Mouse (Mus musculus) forebrain, embryonic 11.5 days (tissue): ENCODE results near the gene Coq10a. TPM values are rescaled to one million over a fixed set of nuclear protein-coding genes. Genes with fewer than 3 reads are reported as not detected.
A peak's percentile ranks its signal among the peaks of the same experiment; 100 is the strongest.
"Not testable (repeated sequence)": the region's sequence is repeated elsewhere in the genome, so short reads cannot be mapped to it uniquely, and the experiment has no call there.

Experiments
- ATAC-seq: fragments of 200-750 bp; cut with Nextera tagmentation; replicated peaks from 2 replicates; pipeline ENCODE4 v1.8.0; 2017; ENCODE audit warnings: moderate TSS enrichment; ENCODE audit not compliant: low FRiP score
- DNase-seq: peaks from one replicate; pipeline ENCODE4 v3.0.0-alpha.2; 2017; ENCODE audit warnings: low spot score
- H3K27ac ChIP-seq: fragments of 300-500 bp; sonication (generic); 2 replicates; pipeline ENCODE4 v1.5.1; 2014; ENCODE audit warnings: low read depth, low read length
- H3K27me3 ChIP-seq: fragments of 300-500 bp; sonication (generic); 2 replicates; pipeline ENCODE4 v1.6.1; 2014; ENCODE audit warnings: mild to moderate bottlenecking, low read length, mixed read lengths; ENCODE audit not compliant: control insufficient read depth, insufficient read depth
- H3K36me3 ChIP-seq: fragments of 300-500 bp; sonication (generic); 2 replicates; pipeline ENCODE4 v1.6.1; 2014; ENCODE audit warnings: mild to moderate bottlenecking, low read length, moderate library complexity, mixed read lengths; ENCODE audit not compliant: control insufficient read depth, insufficient read depth
- H3K4me1 ChIP-seq: fragments of 300-500 bp; sonication (generic); replicated peaks from 2 replicates; pipeline ENCODE4 v1.6.1; 2014; ENCODE audit warnings: low read length, mixed read lengths; ENCODE audit not compliant: control insufficient read depth, insufficient read depth
- H3K4me2 ChIP-seq: fragments of 300-500 bp; sonication (generic); 2 replicates; pipeline ENCODE4 v1.6.1; 2014; ENCODE audit warnings: low read depth, mild to moderate bottlenecking, low read length, moderate library complexity, mixed read lengths; ENCODE audit not compliant: severe bottlenecking
- H3K4me3 ChIP-seq: fragments of 300-500 bp; sonication (generic); 2 replicates; pipeline ENCODE4 v1.5.1; 2014; ENCODE audit warnings: low read depth, low read length
- H3K9ac ChIP-seq: fragments of 300-500 bp; sonication (generic); 2 replicates; pipeline ENCODE4 v1.6.1; 2014; ENCODE audit warnings: low read length
- H3K9me3 ChIP-seq: fragments of 300-500 bp; sonication (generic); 2 replicates; pipeline ENCODE4 v1.6.1; 2016; ENCODE audit warnings: low read length, mixed read lengths; ENCODE audit not compliant: control insufficient read depth
- WGBS: fragments of 180-500 bp; shearing (Covaris S2); extraction: QIAGEN DNeasy Blood & Tissue Kit; methylation state at CpG from one replicate; pipeline ENCODE4 v1.1.7; 2014; 5-methylcytosine and 5-hydroxymethylcytosine counted together
- polyA plus RNA-seq: library from polyadenylated mRNA; unstranded; fragments of >200 nt; fragmentation: Nextera tagmentation; extraction: Ambion mirVana; gene quantifications from 2 replicates; pipeline ENCODE4 v1.2.1, GENCODE M21; 2014

Coq10a gene
- polyA plus RNA-seq, 1 experiment from 2014 or later = 21.0 TPM

DNA sequence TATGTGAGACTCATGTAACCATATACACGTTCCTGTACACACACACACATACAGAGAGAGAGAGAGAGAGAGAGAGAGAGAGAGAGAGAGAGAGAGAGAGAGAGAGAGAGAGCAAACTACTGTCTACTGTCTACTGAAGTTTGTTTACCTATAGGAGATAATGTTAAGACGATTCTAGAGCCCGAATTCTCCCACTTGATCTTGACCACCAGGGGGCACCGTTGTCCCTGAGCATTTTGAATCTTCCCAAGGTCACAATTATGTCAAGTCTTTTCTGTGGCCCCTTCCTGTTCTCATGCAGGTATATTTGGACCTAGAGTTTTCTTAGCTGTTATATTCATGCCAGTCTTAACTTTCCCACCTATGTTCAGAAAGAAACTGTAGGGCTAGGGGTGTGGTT, 33.2 kb downstream of the Coq10a start:
- no peak overlapping the region for H3K4me3 ChIP-seq
- no peaks in the 10 kb centered on the region for H3K9me3 ChIP-seq
- ATAC-seq (no peak), DNase-seq (peak; percentile 83)
- WGBS = 1% methylated on average over 4 of the region's 4 CpGs
- H3K27me3 ChIP-seq = no peaks in the 10 kb centered on the region
- no peak overlapping the region for H3K4me2 ChIP-seq
- H3K27ac ChIP-seq = no peak overlapping the region
- H3K9ac ChIP-seq = no peak overlapping the region
- H3K36me3 ChIP-seq = no peaks in the 10 kb centered on the region
- H3K4me1 ChIP-seq = 0 out of 2 replicates have a peak, but pooled peaks cover 2% of the 10 kb centered on the region

DNA sequence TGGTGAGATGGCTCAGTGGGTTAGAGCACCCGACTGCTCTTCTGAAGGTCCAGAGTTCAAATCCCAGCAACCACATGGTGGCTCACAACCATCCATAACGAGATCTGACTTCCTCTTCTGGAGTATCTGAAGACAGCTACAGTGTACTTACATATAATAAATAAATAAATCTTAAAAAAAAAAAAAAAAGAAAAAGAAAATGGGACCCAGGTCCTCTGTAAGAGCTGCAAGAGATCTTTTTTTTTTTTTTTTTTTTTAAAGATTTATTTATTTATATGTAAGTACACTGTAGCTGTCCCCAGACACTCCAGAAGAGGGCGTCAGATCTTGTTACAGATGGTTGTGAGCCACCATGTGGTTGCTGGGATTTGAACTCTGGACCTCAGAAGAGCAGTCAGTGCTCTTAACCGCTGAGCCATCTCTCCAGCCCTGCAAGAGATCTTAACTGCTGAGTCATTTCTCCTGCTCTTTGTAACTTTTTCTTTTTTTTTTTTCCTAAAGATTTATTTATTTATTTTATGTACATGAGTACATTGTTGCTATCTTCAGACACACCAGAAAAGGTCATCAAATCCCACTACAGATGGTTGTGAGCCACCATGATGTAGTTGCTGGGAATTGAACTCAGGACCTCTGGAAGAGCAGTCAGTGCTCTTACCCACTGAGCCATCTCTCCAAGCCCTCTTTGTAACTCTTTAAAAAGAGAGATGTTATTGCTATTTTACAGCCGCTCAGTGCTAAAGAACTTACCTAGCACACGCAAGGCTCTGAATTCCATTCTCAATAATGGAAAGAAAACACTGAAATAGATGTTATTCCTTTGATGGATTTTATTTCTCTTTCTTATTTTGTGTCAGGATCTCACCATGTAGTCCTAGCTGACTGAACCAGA, 36.2 kb downstream of the Coq10a start:
- not testable (repeated sequence) for ATAC-seq, H3K9me3 ChIP-seq, H3K4me1 ChIP-seq, H3K27me3 ChIP-seq, H3K36me3 ChIP-seq, DNase-seq, H3K4me3 ChIP-seq, H3K27ac ChIP-seq, H3K4me2 ChIP-seq, H3K9ac ChIP-seq
- 81% methylated on average over 5 of the region's 6 CpGs for WGBS

DNA sequence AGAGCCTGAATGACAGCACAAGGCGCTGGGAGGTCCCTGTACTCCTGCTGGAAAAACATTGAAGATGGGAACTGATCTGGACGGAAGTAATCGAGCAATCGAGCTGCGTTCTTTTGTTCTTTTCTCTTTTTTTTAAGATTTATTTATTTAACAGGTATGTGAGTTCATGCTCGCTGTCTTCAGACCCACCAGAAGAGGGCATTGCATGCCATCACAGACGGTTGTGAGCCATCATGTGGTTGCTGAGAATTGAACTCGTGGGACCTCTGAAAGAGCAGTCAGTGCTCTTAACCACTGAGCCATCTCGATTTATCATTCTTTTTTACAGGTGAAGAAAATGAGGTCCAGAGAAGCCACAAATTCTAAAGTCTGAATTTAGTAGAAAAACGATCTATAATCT, 41.2 kb downstream of the Coq10a start:
- no peak overlapping the region for H3K4me2 ChIP-seq
- DNase-seq = no peak
- no peak overlapping the region for H3K9ac ChIP-seq
- H3K27me3 ChIP-seq = no peaks in the 10 kb centered on the region
- peaks cover 10% of the 10 kb centered on the region; the same call in 1 of the 2 replicates for H3K36me3 ChIP-seq
- peaks cover 5% of the 10 kb centered on the region for H3K4me1 ChIP-seq
- H3K27ac ChIP-seq = no peak overlapping the region
- H3K9me3 ChIP-seq = no peaks in the 10 kb centered on the region
- H3K4me3 ChIP-seq = no peak overlapping the region
- ATAC-seq = no peak
- WGBS = 91% methylated on average over 10 of the region's 10 CpGs

DNA sequence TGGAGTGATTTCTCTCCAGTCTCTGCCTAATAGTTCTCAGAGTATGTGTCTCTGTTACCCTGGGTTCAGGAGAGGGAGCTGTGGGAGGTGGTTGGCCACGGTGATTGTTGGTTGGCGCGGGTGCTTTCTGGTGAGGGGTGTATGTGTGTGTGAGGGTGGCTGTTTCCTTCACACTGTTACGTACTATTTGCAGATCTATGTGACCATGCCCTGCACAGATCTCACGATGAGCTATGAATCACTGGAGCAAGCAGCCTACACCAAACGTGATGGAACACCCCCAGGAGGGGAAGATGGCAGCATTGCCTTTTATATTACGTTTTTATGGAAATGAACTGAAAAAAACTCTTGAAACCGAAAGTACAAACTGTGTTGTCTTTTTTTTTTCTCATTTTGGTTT, 42.0 kb downstream of the Coq10a start:
- 93% methylated on average over 8 of the region's 8 CpGs for WGBS
- Histone ChIP-seq H3K36me3 (peaks cover 10% of the 10 kb centered on the region; the same call in 1 of the 2 replicates), H3K4me1 (peaks cover 5% of the 10 kb centered on the region), H3K27me3 (no peaks in the 10 kb centered on the region), H3K27ac (no peak overlapping the region), H3K9me3 (no peaks in the 10 kb centered on the region), H3K4me3 (no peak overlapping the region), H3K4me2 (no peak overlapping the region), H3K9ac (no peak overlapping the region)
- ATAC-seq (no peak), DNase-seq (no peak)

DNA sequence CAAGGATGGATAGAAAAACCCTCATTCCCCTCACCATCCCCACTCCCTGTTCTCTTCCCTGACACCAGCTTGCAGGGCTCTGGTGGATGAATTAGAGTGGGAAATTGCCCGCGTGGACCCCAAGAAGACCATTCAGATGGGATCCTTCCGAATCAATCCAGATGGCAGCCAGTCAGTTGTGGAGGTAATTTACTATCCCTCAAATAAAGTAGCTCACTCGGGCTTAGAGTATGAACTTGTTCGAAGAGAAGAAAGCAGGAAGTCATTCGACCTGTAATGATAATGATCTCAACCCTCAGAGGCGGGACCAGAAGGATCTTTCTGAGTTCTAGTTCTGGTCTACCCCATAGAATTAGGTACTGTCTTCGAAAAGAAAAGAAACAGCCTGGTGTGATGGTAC, 45.3 kb downstream of the Coq10a start:
- H3K36me3 ChIP-seq = peaks cover 14% of the 10 kb centered on the region; the same call in 1 of the 2 replicates
- WGBS = 88% methylated on average over 8 of the region's 8 CpGs
- H3K27me3 ChIP-seq = no peaks in the 10 kb centered on the region
- H3K9ac ChIP-seq = peak overlapping the region; percentile 98
- H3K4me1 ChIP-seq = peaks cover 5% of the 10 kb centered on the region
- DNase-seq (no peak), ATAC-seq (no peak)
- peak overlapping the region; percentile 61 for H3K4me3 ChIP-seq
- H3K27ac ChIP-seq = no peak overlapping the region
- peak overlapping the region; percentile 93 for H3K4me2 ChIP-seq
- no peaks in the 10 kb centered on the region for H3K9me3 ChIP-seq

DNA sequence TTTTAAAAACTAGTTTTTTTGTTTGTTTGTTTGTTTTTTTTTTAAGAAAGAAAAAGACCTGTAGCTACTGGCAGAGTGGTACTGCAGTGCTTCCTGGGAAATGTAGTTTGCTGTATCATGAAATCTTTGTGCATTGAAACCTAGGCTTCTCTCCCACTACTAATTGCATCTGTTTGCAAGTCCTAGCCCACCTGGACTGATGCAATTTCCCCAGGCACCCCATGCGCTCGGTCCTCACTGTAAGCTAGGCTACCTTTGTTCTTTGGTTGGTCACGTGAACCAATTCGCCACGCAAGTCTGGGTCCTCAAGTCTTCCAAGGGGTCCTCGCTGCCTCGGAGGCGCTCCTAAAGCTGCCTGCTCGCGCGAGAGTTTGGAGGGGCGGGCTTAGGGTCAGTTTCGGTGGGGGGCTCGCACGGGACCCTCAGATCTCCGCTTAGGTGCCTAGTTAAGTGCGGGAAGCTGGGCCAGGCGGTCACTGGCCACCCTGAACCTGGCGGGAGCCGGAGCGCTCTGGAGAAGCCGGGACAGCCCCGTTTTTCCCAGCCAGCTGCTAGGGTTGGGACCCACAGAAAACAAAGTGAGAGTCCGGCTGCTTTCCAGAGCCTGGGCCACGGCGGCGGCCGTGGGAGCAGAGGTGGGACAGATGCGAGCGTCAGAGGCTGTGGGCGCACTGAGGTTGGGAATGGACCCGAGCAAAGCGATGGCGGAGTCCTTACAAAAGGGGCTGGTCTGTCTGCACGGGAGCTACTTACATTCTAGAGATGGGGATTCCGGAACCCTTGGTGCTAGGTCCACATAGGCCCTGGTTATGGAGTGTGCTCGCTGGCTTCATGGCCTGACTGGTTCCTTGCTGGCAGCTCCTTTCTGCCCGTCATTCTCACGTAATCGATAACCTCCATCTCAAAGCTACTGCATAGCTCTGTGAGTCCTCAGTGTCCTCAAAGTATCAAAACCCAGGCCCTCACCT, 46.4 kb downstream of the Coq10a start, which contains the start of gene Cnpy2:
Gene Cnpy2, plus strand, starts transcription at position 319 of the 968 bp plus-strand sequence.
- Histone ChIP-seq H3K4me2 (peak within 1 kb of the TSS; percentile 93), H3K27me3 (no peaks in the 10 kb centered on the region), H3K4me1 (peaks cover 5% of the 10 kb centered on the region), H3K9ac (peak within 1 kb of the TSS; percentile 98), H3K36me3 (peaks cover 14% of the 10 kb centered on the region; the same call in 1 of the 2 replicates), H3K9me3 (no peaks in the 10 kb centered on the region), H3K4me3 (peak within 1 kb of the TSS; percentile 61), H3K27ac (peak within 1 kb of the TSS; percentile 84)
- DNase-seq = peak; percentile 96
- under 1% methylated on average over 40 of the region's 40 CpGs for WGBS
- ATAC-seq = peak; percentile 97

DNA sequence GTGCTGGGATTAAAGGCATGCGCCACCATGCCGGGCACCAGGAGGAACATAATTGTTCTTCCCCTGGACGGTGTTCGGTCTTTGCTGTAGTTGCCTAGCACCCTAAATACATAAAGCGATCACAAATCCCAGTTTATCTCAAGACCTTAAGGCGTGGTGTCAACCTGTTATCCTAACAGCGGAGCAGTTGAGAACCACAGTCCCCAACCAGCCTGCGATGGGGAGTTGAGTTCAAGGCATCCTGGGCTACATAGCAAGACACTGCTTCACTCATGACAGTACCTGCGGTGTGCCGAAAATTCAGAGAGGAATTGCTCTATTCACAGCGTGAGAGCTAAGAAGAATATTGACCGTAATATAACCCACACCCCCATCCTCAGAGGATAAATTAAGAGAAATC, 47.2 kb downstream of the Coq10a start:
- Histone ChIP-seq H3K36me3 (peaks cover 12% of the 10 kb centered on the region; the same call in 1 of the 2 replicates), H3K9ac (peak overlapping the region; percentile 51; the same call in 1 of the 2 replicates), H3K4me1 (peaks cover 5% of the 10 kb centered on the region), H3K27ac (no peak overlapping the region), H3K4me2 (peak overlapping the region; percentile 93), H3K9me3 (no peaks in the 10 kb centered on the region), H3K27me3 (no peaks in the 10 kb centered on the region), H3K4me3 (peak overlapping the region; percentile 12; the same call in 1 of the 2 replicates)
- ATAC-seq (no peak), DNase-seq (no peak)
- 67% methylated on average over 12 of the region's 12 CpGs for WGBS

DNA sequence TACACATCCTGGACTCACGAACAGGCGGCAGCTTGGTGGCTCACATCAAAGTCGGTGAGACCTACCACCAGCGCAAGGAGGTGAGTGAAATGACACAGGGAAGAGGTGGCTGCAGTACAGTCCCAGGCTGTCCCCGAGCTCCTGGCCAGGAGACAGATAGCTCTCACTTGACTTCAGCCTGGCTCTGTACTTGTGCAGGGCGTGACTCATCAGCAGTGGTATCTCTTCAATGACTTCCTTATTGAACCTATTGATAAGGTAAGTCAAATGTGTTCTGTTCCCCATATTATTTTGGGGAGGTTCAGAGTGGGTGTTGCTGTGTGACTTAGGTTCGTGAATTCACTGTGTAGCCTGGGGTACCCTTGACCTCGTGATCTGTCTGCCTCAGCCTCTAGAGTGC, 53.2 kb downstream of the Coq10a start:
- no peak for ATAC-seq

More for the DNA sequence above, 53.2 kb downstream of the Coq10a start:
- no peak overlapping the region for H3K27ac ChIP-seq
- 94% methylated on average over 8 of the region's 8 CpGs for WGBS
- H3K9ac ChIP-seq = no peak overlapping the region
- DNase-seq = no peak
- no peaks in the 10 kb centered on the region for H3K27me3 ChIP-seq
- no peaks in the 10 kb centered on the region for H3K9me3 ChIP-seq
- H3K4me3 ChIP-seq = no peak overlapping the region
- H3K4me1 ChIP-seq = no peaks in the 10 kb centered on the region
- H3K4me2 ChIP-seq = no peak overlapping the region
- peaks cover 10% of the 10 kb centered on the region; the same call in 1 of the 2 replicates for H3K36me3 ChIP-seq
